Mouse (Mus musculus): ENCODE results near the gene St6galnac4.

DNA sequence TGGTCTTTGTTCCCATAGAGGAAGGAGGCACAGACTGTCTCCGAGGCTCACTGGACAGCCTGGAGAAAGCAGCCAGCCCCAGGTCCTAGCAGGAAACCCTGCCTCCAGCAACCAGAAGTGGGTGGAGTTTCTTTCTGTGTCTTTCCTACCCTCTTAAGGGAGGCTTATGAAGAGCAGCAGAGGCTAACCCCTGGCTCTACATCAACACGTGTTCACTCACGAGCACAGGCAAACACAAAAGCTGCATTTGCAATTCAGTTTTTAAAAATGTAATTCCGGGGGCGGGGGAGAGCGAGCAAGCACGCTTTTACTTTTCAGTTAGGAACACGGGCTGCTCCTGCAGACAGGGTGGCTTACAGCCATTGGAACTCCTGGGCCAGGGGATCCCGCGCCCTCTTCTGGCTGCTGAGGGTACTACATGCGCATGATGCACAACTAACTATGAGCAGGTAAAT, 15.7 kb downstream of the St6galnac4 start:
- TF ChIP-seq GATA1 (IDR thresholded peaks at IDR 0.05; ENCODE audit: low read length) (no peak), TAL1 (IDR thresholded peaks at IDR 0.05; ENCODE audit: low read length) (no peak)

Data from erythroblast, embryonic 14.5 days (primary cell).